Comparison of ENCODE assay signal across 9 mouse cellular contexts in genomic region chr9:42217685-42218084, GRCm38 (mm10). TPM values are rescaled to one million over a fixed set of nuclear protein-coding genes. Genes with fewer than 3 reads are reported as not detected.
A peak's percentile ranks its signal among the peaks of the same experiment; 100 is the strongest.
DNase-seq lines count a peak whose midpoint lies in the region; ATAC-seq and TF ChIP-seq lines count a peak whose summit lies in the region.
"Had no signal": no experiment of that assay in that cellular context is flagged by ENCODE, and none has a peak within 500 bp of the region (broad histone marks: within the 10 kb centered on the region; RNA-seq: fewer than 3 reads in every experiment).

No protein-coding gene starts in this region.

- WGBS in liver, embryonic 11.5 days, result 82% methylated on average over 10 of the region's 10 CpGs

- H3K27me3 ChIP-seq in liver, embryonic 11.5 days (replicated peaks; ENCODE audit: control insufficient read depth, insufficient read depth, low read length), result no peaks in the 10 kb centered on the region

- TF ChIP-seq CTCF in layer of hippocampus, adult 2 months (conservative IDR thresholded peaks at IDR 0.05), result peak; percentile 41

- ATAC-seq in liver, embryonic 11.5 days (replicated peaks; ENCODE audit: low FRiP score), result no peak

- H3K36me3 ChIP-seq in liver, embryonic 11.5 days (ENCODE audit: control insufficient read depth, insufficient read depth, low read length), result no peaks in the 10 kb centered on the region

- H3K4me1 ChIP-seq in liver, embryonic 11.5 days (replicated peaks; ENCODE audit: control insufficient read depth, insufficient read depth, low read length), result no peaks in the 10 kb centered on the region

- H3K9ac ChIP-seq in liver, embryonic 11.5 days (ENCODE audit: low read depth, low read length), result no peak overlapping the region

- H3K4me2 ChIP-seq in liver, embryonic 11.5 days, result no peak overlapping the region

- DNase-seq in layer of hippocampus, adult 2 months (ENCODE audit: low spot score in 2 of 2), result no peak
- no peak for DNase-seq in layer of hippocampus, adult 11-12 months (ENCODE audit: low spot score)
- peak; percentile 51 to 59 for DNase-seq in cerebellum, postnatal 14 days
- peak; percentile 47 to 49 for DNase-seq in kidney, postnatal 36 days
- DNase-seq in urinary bladder, adult 18-20 months (ENCODE audit: low spot score in 2 of 2), result peak; percentile 28 to 81
- DNase-seq in embryo, embryonic 10 days (ENCODE audit: low spot score), result no peak
- DNase-seq in retina, embryonic 14.5 days (ENCODE audit: low spot score), result no peak
- DNase-seq in liver, embryonic 11.5 days (ENCODE audit: low spot score), result no peak

- H3K27ac ChIP-seq in layer of hippocampus, adult 2 months, result no peak overlapping the region
- H3K27ac ChIP-seq in liver, embryonic 11.5 days (ENCODE audit: low read depth, low read length), result no peak overlapping the region

- H3K9me3 ChIP-seq in liver, embryonic 11.5 days (ENCODE audit: control insufficient read depth, low read length), result no peaks in the 10 kb centered on the region

- no peak overlapping the region for H3K4me3 ChIP-seq in layer of hippocampus, adult 2 months
- H3K4me3 ChIP-seq in liver, embryonic 11.5 days (ENCODE audit: low read depth, low read length), result no peak overlapping the region
- H3K4me3 ChIP-seq: erythroblast, embryonic 14.5 days had no signal

RNA-seq across cellular contexts. Expression of gene Sc5d, which starts 46.4 kb away (rescaled TPM):
- 10 to 100 TPM; 52.7 to 55.3 TPM for total RNA-seq in layer of hippocampus, adult 2 months (2021)
- polyA plus RNA-seq in liver, embryonic 11.5 days (2014; fragmentation: Nextera tagmentation; extraction: Ambion mirVana), result 71.4 and 80.4 TPM in 2 replicates

Comparison
In these comparisons a context has a peak if more than half of its experiments do, and no peak if none do; other contexts are left out.
1. DNase-seq: peak in cerebellum, postnatal 14 days (2 of 2), kidney, postnatal 36 days (2 of 2) and urinary bladder, adult 18-20 months (2 of 2); none in layer of hippocampus, adult 2 months (0 of 2), layer of hippocampus, adult 11-12 months (single experiment), embryo, embryonic 10 days (single experiment), retina, embryonic 14.5 days (single experiment) and liver, embryonic 11.5 days (single experiment).